ENCODE assay signal across 8 mouse cellular contexts in the genomic region with DNA sequence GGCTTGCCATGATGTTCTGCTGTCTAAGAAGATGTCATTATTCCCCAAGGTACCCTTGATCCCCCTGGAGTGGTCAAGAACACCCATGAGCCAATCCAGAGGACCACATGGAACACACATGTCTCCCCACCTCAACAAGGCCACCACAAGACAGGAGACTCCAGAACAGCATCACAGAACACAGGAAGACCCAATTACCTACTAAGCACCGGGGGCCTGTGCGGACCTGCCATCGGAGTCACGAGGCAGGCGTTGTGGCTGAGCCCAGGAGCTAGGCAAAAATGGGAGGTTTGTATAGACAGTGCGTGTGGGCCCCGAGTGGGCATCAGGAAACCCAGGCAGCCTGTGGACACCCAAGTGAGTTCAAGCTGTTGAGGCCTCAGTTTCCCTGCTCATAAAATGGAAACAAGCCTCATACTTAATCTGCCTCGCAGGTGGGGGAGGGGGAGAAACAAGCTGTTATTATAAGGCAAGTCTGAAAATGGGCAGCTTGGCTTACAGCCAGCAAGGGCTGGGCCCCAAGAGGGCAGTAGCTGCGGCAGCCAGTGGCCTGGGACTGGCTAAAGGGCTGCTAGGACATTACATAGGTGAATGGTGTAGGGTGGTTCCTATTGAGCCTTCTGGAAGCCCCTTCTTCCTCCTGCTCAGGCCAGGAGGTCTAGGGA. TPM values are rescaled to one million over a fixed set of nuclear protein-coding genes. Genes with fewer than 3 reads are reported as not detected.
DNase-seq lines count a peak whose midpoint lies in the region; ATAC-seq lines count a peak whose summit lies in the region.
"Had no signal": no experiment of that assay in that cellular context is flagged by ENCODE, and none has a peak within 500 bp of the region (broad histone marks: within the 10 kb centered on the region; RNA-seq: fewer than 3 reads in every experiment).

No protein-coding gene starts in this region.

- H3K36me3 ChIP-seq in megakaryocyte, embryonic 14.5 days (replicated peaks; ENCODE audit: low read length): peaks cover 40% of the 10 kb centered on the region

- H3K4me3 ChIP-seq in megakaryocyte, embryonic 14.5 days (replicated peaks): peak overlapping the region; percentile 97

- peak; percentile 65 to 68 for DNase-seq in cerebellum, postnatal 10 days
- peak; percentile 62 for DNase-seq in kidney, adult 9 months
- DNase-seq in natural killer cell, adult 2 months (ENCODE audit: low spot score in 2 of 2): peak; percentile 24 to 44
- no peak for DNase-seq in frontal cortex, postnatal 10 days (ENCODE audit: low spot score in 2 of 2)
- DNase-seq in frontal cortex, postnatal 14 days (ENCODE audit: low spot score in 2 of 2): no peak

- no peaks in the 10 kb centered on the region for H3K9me3 ChIP-seq in megakaryocyte, embryonic 14.5 days

- H3K4me1 ChIP-seq in megakaryocyte, embryonic 14.5 days: peaks cover 79% of the 10 kb centered on the region

- no peaks in the 10 kb centered on the region for H3K27me3 ChIP-seq in megakaryocyte, embryonic 14.5 days (replicated peaks)

- no peak for ATAC-seq in megakaryocyte, adult 5-6 weeks (ENCODE audit: poor library complexity, severe bottlenecking)

RNA-seq across cellular contexts. Expression of a gene that starts 2.0 kb away (rescaled TPM):
- polyA plus RNA-seq in megakaryocyte, embryonic 14.5 days (2012; ENCODE audit: insufficient read depth, low replicate concordance): 25.6 and 59.2 TPM in 2 replicates
- 42.5 and 43.9 TPM in 2 replicates for total RNA-seq in megakaryocyte, adult 5-6 weeks (2015)
- 56.9 and 61.1 TPM in 2 replicates for total RNA-seq in megakaryocyte, adult 5-6 weeks (2017)

RNA-seq across cellular contexts. Expression of a gene that starts 27.8 kb away (rescaled TPM):
- polyA plus RNA-seq in megakaryocyte, embryonic 14.5 days (2012; ENCODE audit: insufficient read depth, low replicate concordance): 51.4 and 67.9 TPM in 2 replicates
- 35.6 and 42.6 TPM in 2 replicates for total RNA-seq in megakaryocyte, adult 5-6 weeks (2015)
- total RNA-seq in megakaryocyte, adult 5-6 weeks (2017): 20.0 and 24.6 TPM in 2 replicates

RNA-seq across cellular contexts. Expression of a gene that starts 29.0 kb away (rescaled TPM):
- not detected in 2 replicates for polyA plus RNA-seq in megakaryocyte, embryonic 14.5 days (2012; ENCODE audit: insufficient read depth, low replicate concordance)
- not detected in 2 replicates for total RNA-seq in megakaryocyte, adult 5-6 weeks (2015)
- total RNA-seq in megakaryocyte, adult 5-6 weeks (2017): not detected in 2 replicates
- total RNA-seq: left cerebral cortex, postnatal 36 days had no signal

RNA-seq across cellular contexts. Expression of a gene that starts 54.1 kb away (rescaled TPM):
- 54.8 and 69.9 TPM in 2 replicates for polyA plus RNA-seq in megakaryocyte, embryonic 14.5 days (2012; ENCODE audit: insufficient read depth, low replicate concordance)
- total RNA-seq in megakaryocyte, adult 5-6 weeks (2015): 9.8 and 13.1 TPM in 2 replicates
- total RNA-seq in megakaryocyte, adult 5-6 weeks (2017): 9.6 and 14.8 TPM in 2 replicates

Comparison
In these comparisons a context has a peak if more than half of its experiments do, and no peak if none do; other contexts are left out.
1. DNase-seq: peak in cerebellum, postnatal 10 days (2 of 2), kidney, adult 9 months (single experiment) and natural killer cell, adult 2 months (2 of 2); none in frontal cortex, postnatal 10 days (0 of 2) and frontal cortex, postnatal 14 days (0 of 2).